ENCODE assay signal across 8 mouse cellular contexts in the genomic region with DNA sequence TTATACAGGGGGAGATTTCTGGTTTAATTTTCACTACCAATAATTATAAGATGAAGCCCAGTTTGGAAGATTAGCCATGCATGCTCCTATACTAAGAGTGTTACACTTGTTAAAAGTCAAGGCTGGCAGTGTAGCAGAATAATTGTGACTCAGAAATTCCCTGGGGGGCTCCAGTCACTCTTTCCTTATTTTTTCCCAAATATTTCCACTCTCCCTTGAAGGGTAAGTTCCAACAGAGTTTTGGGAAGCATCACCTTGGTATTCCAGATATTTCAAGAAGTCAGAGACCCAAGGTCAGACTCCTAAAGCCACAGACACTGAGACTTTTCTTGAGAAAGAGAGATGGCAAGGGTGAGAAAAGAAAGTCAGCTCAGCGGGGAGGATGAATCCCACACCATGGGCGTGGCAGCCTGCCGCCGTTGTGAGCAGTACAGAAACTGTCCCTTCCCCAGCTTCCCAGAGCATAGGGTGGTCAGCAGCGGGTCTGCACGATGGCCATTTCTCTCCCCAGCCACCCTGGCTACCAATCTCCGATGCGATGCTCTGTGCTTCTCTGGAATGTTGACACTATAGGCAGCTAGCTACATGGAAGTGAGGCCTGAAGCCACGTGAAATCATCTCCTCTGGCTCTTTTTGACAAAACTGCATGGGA. TPM values are rescaled to one million over a fixed set of nuclear protein-coding genes. Genes with fewer than 3 reads are reported as not detected.
DNase-seq lines count a peak whose midpoint lies in the region; ATAC-seq and TF ChIP-seq lines count a peak whose summit lies in the region.

No protein-coding gene starts in this region.

- no peak for TF ChIP-seq EP300 in heart, postnatal 0 days (IDR thresholded peaks at IDR 0.05; ENCODE audit: low read depth)
- no peak for TF ChIP-seq EP300 in liver, postnatal 0 days (IDR thresholded peaks at IDR 0.05; ENCODE audit: low read depth)

- no peaks in the 10 kb centered on the region for H3K9me3 ChIP-seq in lung, embryonic 16.5 days (ENCODE audit: control insufficient read depth, low read length)
- H3K9me3 ChIP-seq in heart, postnatal 0 days (replicated peaks; ENCODE audit: control insufficient read depth, low read length) = no peaks in the 10 kb centered on the region
- no peaks in the 10 kb centered on the region for H3K9me3 ChIP-seq in liver, postnatal 0 days (ENCODE audit: low read length)
- no peaks in the 10 kb centered on the region for H3K9me3 ChIP-seq in forebrain, embryonic 11.5 days (ENCODE audit: control insufficient read depth, low read length)

- WGBS in lung, embryonic 16.5 days = 13% methylated on average over 9 of the region's 9 CpGs
- WGBS in heart, postnatal 0 days = 22% methylated on average over 9 of the region's 9 CpGs
- WGBS in liver, postnatal 0 days (ENCODE audit: insufficient replicate concordance) = 24% methylated on average over 9 of the region's 9 CpGs
- WGBS in forebrain, embryonic 11.5 days = 23% methylated on average over 9 of the region's 9 CpGs

- no peak for TF ChIP-seq CTCF in heart, postnatal 0 days (IDR thresholded peaks at IDR 0.05; ENCODE audit: low read depth)
- TF ChIP-seq CTCF in liver, postnatal 0 days (IDR thresholded peaks at IDR 0.05; ENCODE audit: low read depth) = no peak

- peak overlapping the region; percentile 47; the same call in 1 of the 2 replicates for H3K27ac ChIP-seq in lung, embryonic 16.5 days (ENCODE audit: low read length)
- H3K27ac ChIP-seq in brown adipose tissue, adult 24 weeks (replicated peaks; ENCODE audit: low read depth, low read length) = peak overlapping the region; percentile 56
- peak overlapping the region; percentile 86 for H3K27ac ChIP-seq in heart, postnatal 0 days (ENCODE audit: low read depth)
- peak overlapping the region; percentile 76 for H3K27ac ChIP-seq in liver, postnatal 0 days (ENCODE audit: low read depth)
- H3K27ac ChIP-seq in forebrain, embryonic 11.5 days (ENCODE audit: low read depth, low read length) = no peak overlapping the region

- no peak for DNase-seq in lung, postnatal 4 days
- no peak for DNase-seq in heart, postnatal 0 days (ENCODE audit: low spot score)
- no peak for DNase-seq in liver, postnatal 0 days
- no peak for DNase-seq in forebrain, embryonic 11.5 days (ENCODE audit: low spot score)
- DNase-seq in spleen, postnatal 36 days (ENCODE audit: low spot score in 2 of 2) = no peak

- peak overlapping the region; percentile 37 for H3K4me3 ChIP-seq in lung, embryonic 16.5 days (ENCODE audit: low read length)
- H3K4me3 ChIP-seq in brown adipose tissue, adult 24 weeks (ENCODE audit: insufficient read depth, low read depth, low read length) = no peak overlapping the region
- no peak overlapping the region for H3K4me3 ChIP-seq in heart, postnatal 0 days (ENCODE audit: low read depth, low read length)
- H3K4me3 ChIP-seq in liver, postnatal 0 days (ENCODE audit: low read depth, low read length) = peak overlapping the region; percentile 33; the same call in 1 of the 2 replicates
- no peak overlapping the region for H3K4me3 ChIP-seq in forebrain, embryonic 11.5 days (ENCODE audit: low read depth, low read length)

- no peaks in the 10 kb centered on the region for H3K36me3 ChIP-seq in lung, embryonic 16.5 days (ENCODE audit: control insufficient read depth, insufficient read depth, low read length)
- H3K36me3 ChIP-seq in heart, postnatal 0 days (replicated peaks; ENCODE audit: control insufficient read depth, insufficient read depth, low read length) = no peaks in the 10 kb centered on the region
- no peaks in the 10 kb centered on the region for H3K36me3 ChIP-seq in liver, postnatal 0 days (replicated peaks; ENCODE audit: insufficient read depth, low read length)
- H3K36me3 ChIP-seq in forebrain, embryonic 11.5 days (ENCODE audit: control insufficient read depth, insufficient read depth, low read length) = no peaks in the 10 kb centered on the region

- no peak overlapping the region for H3K9ac ChIP-seq in lung, embryonic 16.5 days (ENCODE audit: low read length)
- no peak overlapping the region for H3K9ac ChIP-seq in heart, postnatal 0 days (replicated peaks; ENCODE audit: low read depth, low read length)
- no peak overlapping the region for H3K9ac ChIP-seq in liver, postnatal 0 days (replicated peaks)
- no peak overlapping the region for H3K9ac ChIP-seq in forebrain, embryonic 11.5 days (ENCODE audit: low read length)

- peak overlapping the region; percentile 59 for H3K4me2 ChIP-seq in lung, embryonic 16.5 days (ENCODE audit: low read depth, low read length)
- peak overlapping the region; percentile 54 for H3K4me2 ChIP-seq in heart, postnatal 0 days (ENCODE audit: low read depth, low read length)
- peak overlapping the region; percentile 66 for H3K4me2 ChIP-seq in liver, postnatal 0 days (ENCODE audit: low read depth, low read length)
- no peak overlapping the region for H3K4me2 ChIP-seq in forebrain, embryonic 11.5 days (ENCODE audit: low read depth, low read length, severe bottlenecking)

- no peak for ATAC-seq in lung, embryonic 16.5 days (ENCODE audit: low read depth)
- 0 out of 2 replicates have a peak, but pooled peaks have one; percentile 2 for ATAC-seq in heart, postnatal 0 days (ENCODE audit: insufficient read depth, low read depth)
- no peak for ATAC-seq in liver, postnatal 0 days
- no peak for ATAC-seq in inflammation-experienced regulatory T-cells, adult 6 months
- no peak; the same call in 1 of the 2 replicates for ATAC-seq in forebrain, embryonic 11.5 days (replicated peaks; ENCODE audit: low FRiP score)

- no peaks in the 10 kb centered on the region for H3K27me3 ChIP-seq in lung, embryonic 16.5 days (ENCODE audit: control insufficient read depth, insufficient read depth, low read depth, low read length)
- H3K27me3 ChIP-seq in heart, postnatal 0 days (ENCODE audit: control insufficient read depth, insufficient read depth, low read length) = no peaks in the 10 kb centered on the region
- no peaks in the 10 kb centered on the region for H3K27me3 ChIP-seq in liver, postnatal 0 days (ENCODE audit: insufficient read depth, low read length)
- H3K27me3 ChIP-seq in forebrain, embryonic 11.5 days (ENCODE audit: control insufficient read depth, insufficient read depth, low read length) = no peaks in the 10 kb centered on the region

- peaks cover 13% of the 10 kb centered on the region for H3K4me1 ChIP-seq in lung, embryonic 16.5 days (replicated peaks; ENCODE audit: control insufficient read depth, insufficient read depth, low read length)
- peaks cover 20% of the 10 kb centered on the region for H3K4me1 ChIP-seq in brown adipose tissue, adult 24 weeks (ENCODE audit: control insufficient read depth, insufficient read depth, insufficient read length, low read length)
- peaks cover 19% of the 10 kb centered on the region for H3K4me1 ChIP-seq in heart, postnatal 0 days (ENCODE audit: control insufficient read depth, insufficient read depth)
- peaks cover 9% of the 10 kb centered on the region for H3K4me1 ChIP-seq in liver, postnatal 0 days (ENCODE audit: insufficient read depth)
- no peaks in the 10 kb centered on the region for H3K4me1 ChIP-seq in forebrain, embryonic 11.5 days (replicated peaks; ENCODE audit: control insufficient read depth, insufficient read depth, low read length)

RNA-seq across cellular contexts. Expression of a gene that starts 28.8 kb away (rescaled TPM):
- 31.4 and 34.3 TPM in 2 replicates for polyA plus RNA-seq in lung, embryonic 16.5 days (2015; fragmentation: Nextera tagmentation; extraction: Ambion mirVana)
- polyA plus RNA-seq in brown adipose tissue, adult 24 weeks (2012; ENCODE audit: insufficient read depth, insufficient read length, missing spikeins) = 5.4 and 7.1 TPM in 2 replicates
- 18.7 and 23.5 TPM in 2 replicates for total RNA-seq in heart, postnatal 0 days (2014; rRNA removed; ENCODE audit: low replicate concordance)
- 15.5 and 17.2 TPM in 2 replicates for polyA plus RNA-seq in heart, postnatal 0 days (2015; fragmentation: Nextera tagmentation; extraction: Ambion mirVana)
- polyA plus RNA-seq in liver, postnatal 0 days (2015; fragmentation: Nextera tagmentation; extraction: Ambion mirVana) = 3.7 and 4.1 TPM in 2 replicates
- polyA plus RNA-seq in inflammation-experienced regulatory T-cells, adult 6 months (2017; shearing (Covaris generic)) = 1 to 10 TPM in 1 of 3 experiments, under 1 TPM in 1, not detected in 1; 0.65 to 1.3 TPM
- 4.5 and 9.6 TPM in 2 replicates for polyA plus RNA-seq in forebrain, embryonic 11.5 days (2014; fragmentation: Nextera tagmentation; extraction: Ambion mirVana)

Comparison
In these comparisons a context has a peak if more than half of its experiments do, and no peak if none do; other contexts are left out.
1. H3K4me3 ChIP-seq: peak in lung, embryonic 16.5 days (single experiment) and liver, postnatal 0 days (single experiment); none in brown adipose tissue, adult 24 weeks (single experiment), heart, postnatal 0 days (single experiment) and forebrain, embryonic 11.5 days (single experiment).